Mouse (Mus musculus) C2C12 (cell line): Measurements from ENCODE around the gene Utrn.

Experiments
- CTCF ChIP-seq: IDR thresholded peaks from one replicate; pipeline ENCODE4 v1.5.1; 2011; ENCODE audit not compliant: control insufficient read depth, insufficient read depth, insufficient read length
- FOSL1 ChIP-seq: IDR thresholded peaks from one replicate; pipeline ENCODE4 v1.8.0; 2011; ENCODE audit warnings: mild to moderate bottlenecking, low read length; ENCODE audit not compliant: poor library complexity, insufficient read depth, severe bottlenecking
- MYOD1 ChIP-seq: IDR thresholded peaks from one replicate; pipeline ENCODE4 v1.6.1; 2011; ENCODE audit warnings: low read depth; ENCODE audit not compliant: control insufficient read depth, insufficient read length

GRCm38 (mm10) chr10:12866971-12867732 lies 2.0 kb downstream of the Utrn start:
- TF ChIP-seq MYOD1 (no peak), CTCF (peak; percentile 25), FOSL1 (no peak)
